8 mouse cellular contexts compared by ENCODE assay signal in the genomic region with DNA sequence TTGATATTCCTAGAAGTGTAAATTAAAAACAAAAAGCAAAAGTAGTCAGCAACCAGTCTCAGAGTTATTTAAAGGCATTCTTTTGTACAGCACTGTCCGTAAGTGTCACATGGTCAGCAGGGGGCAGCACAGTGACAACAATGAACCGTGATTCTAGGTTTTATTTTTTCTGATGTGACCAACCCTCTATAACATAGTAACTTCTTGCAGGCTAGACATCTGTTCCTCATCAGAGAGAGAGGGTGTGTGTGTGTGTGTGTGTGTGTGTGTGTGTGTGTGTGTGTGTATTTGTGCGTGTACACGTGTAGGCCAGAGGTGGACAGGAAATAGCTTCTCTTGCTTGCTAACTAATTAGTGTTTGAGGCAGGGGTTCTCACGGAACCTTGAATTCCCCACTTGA. TPM values are rescaled to one million over a fixed set of nuclear protein-coding genes. Genes with fewer than 3 reads are reported as not detected.
DNase-seq lines count a peak whose midpoint lies in the region; ATAC-seq and TF ChIP-seq lines count a peak whose summit lies in the region.
"Had no signal": no experiment of that assay in that cellular context is flagged by ENCODE, and none has a peak within 500 bp of the region (broad histone marks: within the 10 kb centered on the region; RNA-seq: fewer than 3 reads in every experiment).

No protein-coding gene starts in this region.

- no peak for ATAC-seq in liver, postnatal 0 days

- H3K9ac ChIP-seq in liver, postnatal 0 days (replicated peaks): no peak overlapping the region
- H3K9ac ChIP-seq: hindbrain, embryonic 15.5 days had no signal

- H3K9me3 ChIP-seq in embryonic facial prominence, embryonic 10.5 days: no peaks in the 10 kb centered on the region
- H3K9me3 ChIP-seq in liver, postnatal 0 days (ENCODE audit: low read length): no peaks in the 10 kb centered on the region
- H3K9me3 ChIP-seq: hindbrain, embryonic 15.5 days had no signal

- H3K4me2 ChIP-seq in liver, postnatal 0 days (ENCODE audit: low read depth, low read length): no peak overlapping the region
- H3K4me2 ChIP-seq: hindbrain, embryonic 15.5 days had no signal

- peak; percentile 76 for DNase-seq in testis, postnatal 10 days (ENCODE audit: low spot score)
- no peak for DNase-seq in testis, postnatal 14 days (ENCODE audit: low spot score)
- peak; percentile 9 for DNase-seq in adrenal gland, adult 8-10 months
- peak; percentile 51 for DNase-seq in embryonic facial prominence, embryonic 10.5 days (ENCODE audit: low spot score)
- DNase-seq in kidney, adult 8-10 months: peak; percentile 17 to 53
- DNase-seq in liver, postnatal 0 days: peak; percentile 56
- DNase-seq in right cerebral cortex, postnatal 36 days (ENCODE audit: low spot score in 2 of 2): peak; percentile 4 to 9

- TF ChIP-seq CTCF in liver, postnatal 0 days (IDR thresholded peaks at IDR 0.05; ENCODE audit: low read depth): peak; percentile 64

- H3K4me3 ChIP-seq in embryonic facial prominence, embryonic 10.5 days: no peak overlapping the region
- H3K4me3 ChIP-seq in liver, postnatal 0 days (ENCODE audit: low read depth, low read length): no peak overlapping the region
- H3K4me3 ChIP-seq: hindbrain, embryonic 15.5 days had no signal

- no peaks in the 10 kb centered on the region for H3K4me1 ChIP-seq in embryonic facial prominence, embryonic 10.5 days
- no peaks in the 10 kb centered on the region for H3K4me1 ChIP-seq in liver, postnatal 0 days (ENCODE audit: insufficient read depth)
- H3K4me1 ChIP-seq: hindbrain, embryonic 15.5 days had no signal

- H3K27ac ChIP-seq in embryonic facial prominence, embryonic 10.5 days (replicated peaks): no peak overlapping the region
- H3K27ac ChIP-seq in liver, postnatal 0 days (ENCODE audit: low read depth): no peak overlapping the region
- H3K27ac ChIP-seq: hindbrain, embryonic 15.5 days had no signal

- H3K36me3 ChIP-seq in embryonic facial prominence, embryonic 10.5 days (replicated peaks): peaks cover 16% of the 10 kb centered on the region
- no peaks in the 10 kb centered on the region for H3K36me3 ChIP-seq in liver, postnatal 0 days (replicated peaks; ENCODE audit: insufficient read depth, low read length)

- H3K27me3 ChIP-seq in embryonic facial prominence, embryonic 10.5 days (replicated peaks; ENCODE audit: low read depth, poor library complexity, severe bottlenecking): no peaks in the 10 kb centered on the region
- no peaks in the 10 kb centered on the region for H3K27me3 ChIP-seq in liver, postnatal 0 days (ENCODE audit: insufficient read depth, low read length)
- H3K27me3 ChIP-seq: hindbrain, embryonic 15.5 days had no signal

- TF ChIP-seq EP300 in liver, postnatal 0 days (IDR thresholded peaks at IDR 0.05; ENCODE audit: low read depth): no peak

- 60% methylated on average over 5 of the region's 5 CpGs for WGBS in embryonic facial prominence, embryonic 10.5 days
- 62% methylated on average over 5 of the region's 5 CpGs for WGBS in liver, postnatal 0 days (ENCODE audit: insufficient replicate concordance)

RNA-seq across cellular contexts. Expression of gene Neto2, which starts 38.7 kb away (rescaled TPM):
- total RNA-seq in adrenal gland, adult 8-10 months (2022): 1 to 10 TPM; 4.5 to 6.3 (median 5.6) TPM
- polyA plus RNA-seq in embryonic facial prominence, embryonic 10.5 days (2016; fragmentation: Nextera tagmentation; extraction: Ambion mirVana): 13.1 and 14.5 TPM in 2 replicates
- 0.43 and 0.47 TPM in 2 replicates for polyA plus RNA-seq in liver, postnatal 0 days (2015; fragmentation: Nextera tagmentation; extraction: Ambion mirVana)
